Mouse (Mus musculus): ENCODE results near the gene Fgf15. TPM values are rescaled to one million over a fixed set of nuclear protein-coding genes. Genes with fewer than 3 reads are reported as not detected.
"Not testable (repeated sequence)": the region's sequence is repeated elsewhere in the genome, so short reads cannot be mapped to it uniquely, and the experiment has no call there.

Fgf15 gene
- total RNA-seq, 2 experiments from 2014 or later: not detected

DNA sequence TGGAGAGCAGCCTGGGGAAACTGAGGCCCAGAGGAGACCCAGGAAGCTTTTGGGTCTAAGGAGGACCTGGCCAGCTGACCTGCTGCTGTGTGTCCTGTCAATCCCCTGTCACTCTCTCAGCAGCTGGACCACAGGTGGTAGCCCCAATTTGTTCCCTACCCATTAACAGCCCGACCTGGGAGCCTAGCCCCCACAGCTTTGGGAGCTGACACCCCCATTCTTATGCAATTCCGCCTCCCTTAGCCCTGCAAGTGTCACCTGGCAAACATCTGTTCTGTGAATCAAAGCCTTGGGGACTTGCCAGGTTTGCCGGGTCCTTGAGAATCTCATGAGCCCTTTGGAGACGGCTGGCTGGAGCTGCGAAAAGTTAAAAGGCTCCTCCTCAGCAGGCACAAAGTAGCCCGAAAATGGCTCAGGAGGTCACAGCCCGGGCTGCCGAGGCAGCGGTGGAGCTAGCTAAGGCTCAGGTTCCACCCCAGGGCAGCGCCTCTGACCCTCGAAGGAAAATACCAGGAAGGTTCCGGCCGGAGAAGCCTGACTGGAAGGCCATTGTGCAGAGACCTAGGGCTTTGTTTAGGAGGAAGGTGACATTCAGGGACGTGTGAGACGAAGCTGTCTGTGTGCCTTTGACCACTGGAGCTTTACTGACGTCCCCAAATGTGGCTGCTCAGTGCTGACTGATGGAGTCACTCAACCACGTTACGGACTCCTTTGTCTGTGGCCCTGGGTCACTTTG lies 7.6 kb upstream of the Fgf15 start:
- intact Hi-C loops (cut with DNase I): no loop called here
- no peak for DNase-seq (ENCODE audit: low spot score in 2 of 2)

DNA sequence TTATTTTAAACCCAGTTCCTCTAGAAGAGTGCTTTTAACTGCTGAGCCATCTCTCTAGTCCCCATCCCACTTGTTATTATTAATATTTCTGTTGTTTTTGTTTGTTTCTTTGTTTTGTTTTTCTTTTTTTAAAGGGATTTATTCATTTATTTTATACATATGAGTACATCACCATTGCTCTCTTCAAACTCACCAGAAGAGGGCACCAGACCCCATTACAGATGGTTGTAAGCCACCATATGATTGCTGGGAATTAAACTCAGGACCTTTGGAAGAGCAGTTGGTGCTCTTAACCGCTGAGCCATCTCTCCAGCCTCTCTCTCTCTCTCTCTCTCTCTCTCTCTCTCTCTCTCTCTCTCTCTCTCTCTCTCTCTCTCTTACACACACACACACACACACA lies 5.7 kb upstream of the Fgf15 start:
- intact Hi-C loops (cut with DNase I); DNase-seq (ENCODE audit: low spot score in 2 of 2): not testable (repeated sequence)

DNA sequence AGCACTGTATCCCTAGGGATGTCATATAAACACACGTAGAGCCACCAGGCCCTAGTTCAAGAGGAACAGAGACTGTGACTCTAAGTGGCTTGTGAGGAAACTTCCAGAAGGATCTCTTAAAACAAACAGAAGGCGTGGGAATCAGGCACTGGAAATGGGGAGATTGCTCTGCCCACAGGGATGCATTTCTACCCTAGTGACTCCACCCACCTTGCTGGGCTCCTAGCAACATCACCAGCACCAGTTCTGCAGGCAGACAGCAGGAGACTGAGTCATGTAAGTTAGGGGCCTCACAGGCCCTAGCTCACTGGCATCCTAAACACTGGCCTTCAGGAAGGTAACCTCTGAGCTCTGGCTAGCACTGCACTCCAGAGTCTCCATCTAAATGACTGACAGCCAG lies 4.5 kb upstream of the Fgf15 start:
- peak in 1 of 2 experiments; percentile 49 for DNase-seq (ENCODE audit: low spot score in 2 of 2)
- intact Hi-C loops (cut with DNase I): no loop called here

DNA sequence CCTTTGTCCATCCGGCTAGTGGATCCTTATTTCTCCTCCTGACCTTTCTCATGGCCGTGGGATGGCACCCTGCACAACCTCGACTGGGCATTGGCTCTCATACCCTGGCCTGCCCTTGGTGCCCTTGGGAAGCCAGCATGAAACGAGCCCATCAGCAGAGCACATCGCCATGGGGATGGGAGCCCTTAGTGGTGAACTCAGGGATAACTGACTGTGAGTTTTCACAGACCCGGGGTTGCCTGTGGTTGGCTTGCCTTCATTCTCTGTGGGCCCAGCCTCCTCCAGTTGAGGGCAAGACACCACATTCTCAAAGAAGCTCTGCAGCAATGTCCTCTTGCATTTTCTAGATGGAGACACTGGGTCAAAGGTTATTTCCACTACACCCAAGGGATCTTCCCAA lies 4.0 kb upstream of the Fgf15 start:
- intact Hi-C loops (cut with DNase I): no loop called here
- no peak for DNase-seq (ENCODE audit: low spot score in 2 of 2)

DNA sequence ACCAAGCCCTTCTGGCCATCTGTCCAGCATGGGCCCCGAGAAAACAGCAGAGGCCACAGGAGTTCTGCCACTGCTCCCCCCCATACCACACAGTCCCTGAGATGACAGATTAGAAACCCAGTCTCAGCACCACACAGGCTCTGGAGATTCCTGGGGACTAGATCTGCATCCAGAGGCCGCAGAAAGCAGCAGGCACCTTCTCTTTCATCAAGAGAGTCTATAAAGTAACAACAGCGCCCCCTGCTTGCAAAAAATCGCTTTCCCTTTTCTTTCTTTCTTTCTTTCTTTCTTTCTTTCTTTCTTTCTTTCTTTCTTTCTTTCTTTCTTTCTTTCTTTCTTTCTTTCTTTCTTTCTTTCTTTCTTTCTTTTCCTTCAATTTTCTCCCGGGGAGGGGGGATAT lies 2.1 kb upstream of the Fgf15 start:
- intact Hi-C loops (cut with DNase I): loop anchor here (1.0 kb wide), 1 partner anchor 309 kb away; no protein-coding TSS in a partner anchor
- DNase-seq (ENCODE audit: low spot score in 2 of 2): peak in 1 of 2 experiments; percentile 34

DNA sequence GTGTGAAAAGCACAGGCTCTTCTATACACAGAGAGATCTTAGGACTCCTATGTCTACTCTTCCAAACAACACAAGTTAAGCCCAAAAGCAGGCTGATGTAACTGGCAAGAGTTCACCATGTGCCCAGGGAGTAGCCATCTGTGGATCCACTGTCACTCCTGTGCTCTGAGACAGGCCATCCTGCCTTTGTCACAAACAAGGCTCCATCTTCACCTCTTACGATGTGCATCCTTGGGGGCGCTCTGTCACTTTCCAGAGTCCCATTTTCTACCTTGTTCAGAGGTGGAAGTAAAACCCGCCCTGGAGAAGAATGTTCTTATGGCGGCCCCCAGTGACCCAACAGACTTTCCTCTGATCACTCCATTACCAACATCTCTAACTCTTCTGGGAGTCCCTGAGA lies 1.6 kb upstream of the Fgf15 start:
- intact Hi-C loops (cut with DNase I): loop anchor here (1.0 kb wide), 2 partner anchors 48 to 309 kb away; no protein-coding TSS in a partner anchor
- DNase-seq (ENCODE audit: low spot score in 2 of 2): no peak

DNA sequence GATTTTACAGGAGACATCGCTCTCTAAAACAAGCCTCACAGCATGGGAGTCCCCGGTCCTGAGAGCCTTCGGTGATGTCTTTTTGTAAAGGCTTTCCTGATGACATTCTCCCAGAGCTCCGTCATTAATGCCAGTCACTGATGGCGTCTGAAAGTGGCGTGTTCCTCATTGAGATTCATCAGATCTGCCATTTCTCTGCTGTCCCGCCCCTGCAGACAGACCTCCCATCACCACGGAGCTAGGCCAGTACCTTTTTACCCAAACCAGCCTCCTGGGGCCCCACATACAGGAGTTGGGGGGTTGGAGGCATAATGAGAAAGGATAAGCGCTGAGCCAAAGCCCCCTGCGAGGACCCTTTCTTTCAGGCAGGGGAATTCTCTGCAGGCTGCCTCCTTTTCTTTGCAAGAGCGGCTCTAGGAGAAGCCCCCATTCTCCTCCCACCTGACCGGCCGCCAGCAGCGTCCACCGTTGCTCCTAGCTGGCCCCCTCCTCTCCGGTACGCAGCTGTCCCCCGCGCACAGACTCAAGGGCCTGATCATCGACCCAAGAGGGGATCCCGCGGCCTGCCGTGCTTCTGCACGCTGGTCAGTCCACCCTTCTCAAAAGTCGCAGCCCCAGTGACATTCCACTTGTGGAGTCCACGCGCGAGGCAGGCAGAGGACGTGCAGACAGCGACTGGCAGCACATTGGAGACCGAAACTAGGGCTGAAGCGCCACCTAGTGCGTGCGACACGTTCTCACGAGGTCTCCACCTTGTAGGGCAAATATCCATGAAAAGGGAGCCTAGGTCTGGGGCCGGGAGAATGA lies 823 bp upstream of the Fgf15 start:
- peak; percentile 68 for DNase-seq (ENCODE audit: low spot score in 2 of 2)
- intact Hi-C loops (cut with DNase I): loop anchor here (1.0 kb wide), 2 partner anchors 49 to 97 kb away; no protein-coding TSS in a partner anchor

DNA sequence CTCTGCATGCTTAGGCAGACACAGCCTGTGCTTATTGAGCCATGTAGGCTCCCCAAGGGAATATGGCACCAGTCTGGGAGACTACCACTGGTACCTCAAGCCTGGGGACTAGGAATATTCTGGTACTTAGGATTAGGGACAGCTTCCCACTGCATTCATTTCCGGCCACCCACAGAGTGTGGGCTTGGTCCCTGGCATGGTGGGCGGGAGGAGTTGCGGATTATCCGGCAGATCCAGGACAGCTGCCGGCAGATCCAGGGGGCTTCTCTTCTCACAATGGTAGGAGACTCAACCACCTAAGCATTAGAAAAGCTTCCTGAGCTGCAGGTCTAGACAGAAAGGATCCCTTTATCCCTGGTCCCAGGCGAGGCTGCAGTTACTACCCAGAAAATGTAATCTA lies 2.2 kb downstream of the Fgf15 start:
- DNase-seq (ENCODE audit: low spot score in 2 of 2): no peak
- intact Hi-C loops (cut with DNase I): no loop called here

DNA sequence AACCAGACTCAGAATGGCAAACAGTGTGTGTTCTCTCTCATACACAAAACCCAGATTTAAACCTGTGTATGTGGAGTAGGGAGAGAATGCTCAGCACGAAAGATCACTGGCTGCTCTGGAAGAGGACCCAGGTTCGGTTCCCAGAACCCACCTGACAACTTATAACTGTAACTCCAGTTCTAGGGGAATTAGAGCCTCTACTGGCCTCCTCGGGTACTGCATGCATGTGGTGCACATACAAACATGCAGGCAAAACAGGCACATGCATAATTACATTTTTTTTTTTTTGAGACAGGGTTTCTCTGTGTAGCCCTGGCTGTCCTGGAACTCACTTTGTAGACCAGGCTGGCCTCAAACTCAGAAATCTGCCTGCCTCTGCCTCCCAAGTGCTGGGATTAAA lies 9.2 kb downstream of the Fgf15 start:
- DNase-seq (ENCODE audit: low spot score in 2 of 2); intact Hi-C loops (cut with DNase I): not testable (repeated sequence)

DNA sequence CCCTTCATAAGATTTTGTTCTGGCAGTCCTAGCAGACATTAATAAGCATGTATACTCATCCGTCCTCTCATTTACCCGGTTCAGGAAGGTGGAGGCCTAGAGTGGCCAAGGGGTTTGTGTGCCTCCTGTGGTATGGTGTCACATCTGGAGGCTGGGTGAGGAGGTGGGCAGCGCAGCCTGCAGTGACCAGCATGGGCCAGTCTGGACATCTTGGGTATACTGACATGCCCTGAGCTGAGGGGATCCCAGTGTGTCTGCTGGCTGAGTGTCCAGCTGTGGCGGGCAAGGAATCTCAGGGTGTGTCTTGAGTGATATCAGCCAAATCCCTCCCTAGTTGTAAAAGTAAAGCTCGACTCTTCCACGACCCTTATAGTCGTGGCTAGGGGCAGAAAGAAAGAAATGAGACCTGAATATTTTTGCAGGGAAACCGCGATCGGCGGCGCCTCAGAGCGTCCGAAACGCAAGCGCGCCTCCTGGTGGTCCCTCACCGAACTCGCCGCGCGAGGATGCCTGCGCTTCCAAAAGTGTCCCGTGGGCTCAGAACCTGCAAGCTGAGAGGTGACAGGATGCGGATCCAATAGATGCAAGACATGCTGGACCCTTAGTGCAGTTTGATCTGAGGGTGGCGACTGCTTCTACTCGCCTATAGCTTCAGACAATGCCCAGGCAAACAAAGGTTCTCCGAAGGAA lies 10.5 kb downstream of the Fgf15 start:
- intact Hi-C loops (cut with DNase I): no loop called here
- DNase-seq (ENCODE audit: low spot score in 2 of 2): peak; percentile 60 to 71

DNA sequence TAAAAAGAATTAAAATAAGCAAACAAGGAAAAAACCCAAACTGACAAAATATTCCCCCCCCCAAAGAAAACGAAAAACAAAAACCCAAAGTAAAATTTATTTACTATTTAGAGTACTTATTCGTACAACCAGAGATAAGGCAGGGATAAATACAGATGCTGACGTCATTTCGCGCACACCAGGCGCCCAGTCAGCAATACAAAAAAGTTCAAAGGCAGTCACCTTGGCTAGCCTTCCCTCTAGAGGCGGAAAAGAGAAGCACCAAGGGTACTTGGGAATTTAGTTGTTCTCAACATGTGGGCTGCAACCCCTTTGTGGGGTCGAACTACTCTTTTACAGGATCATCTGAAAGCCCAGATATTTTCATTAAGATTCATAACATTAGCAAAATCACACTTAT lies 11.5 kb downstream of the Fgf15 start:
- DNase-seq (ENCODE audit: low spot score in 2 of 2): no peak
- intact Hi-C loops (cut with DNase I): no loop called here

DNA sequence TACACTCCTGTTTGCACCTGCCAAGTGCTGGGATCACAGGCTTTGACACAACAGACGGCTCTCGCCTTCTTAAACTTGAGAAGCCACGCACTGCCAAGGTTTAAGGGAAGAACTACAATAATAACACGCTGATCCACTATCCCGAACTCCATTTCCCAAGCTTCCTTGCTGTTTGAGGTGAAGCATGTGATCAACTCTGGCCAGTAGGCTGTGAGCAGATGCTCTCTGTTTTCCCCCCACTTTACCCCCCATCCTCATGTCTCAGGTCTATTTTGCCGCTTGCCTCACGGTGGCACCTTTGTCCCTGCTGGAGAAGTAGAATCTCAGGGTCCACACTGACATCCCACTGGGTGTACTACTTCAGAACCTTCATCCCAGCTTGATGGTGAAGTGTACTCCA lies 12.4 kb downstream of the Fgf15 start:
- DNase-seq (ENCODE audit: low spot score in 2 of 2): peak; percentile 47 to 74
- intact Hi-C loops (cut with DNase I): no loop called here

DNA sequence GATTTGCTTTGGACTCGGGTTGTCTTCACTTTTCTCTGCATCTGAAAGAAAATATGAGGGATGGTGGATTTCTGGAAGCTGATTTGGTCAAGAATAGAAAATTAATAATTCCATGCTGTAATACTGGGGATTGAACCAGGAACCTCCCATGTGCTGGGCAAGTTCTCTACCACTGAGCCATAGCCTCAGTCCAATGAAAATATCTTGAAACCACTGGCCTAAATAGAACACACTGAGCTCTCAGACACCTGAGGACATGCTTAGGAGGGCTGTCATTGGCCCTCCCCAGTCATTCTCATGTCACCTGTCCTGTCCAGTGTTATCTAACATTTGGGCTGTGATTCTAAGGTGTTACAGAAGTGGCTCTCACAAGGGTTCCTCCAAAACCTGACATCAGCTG lies 14.8 kb downstream of the Fgf15 start:
- intact Hi-C loops (cut with DNase I): no loop called here
- peak; percentile 60 to 69 for DNase-seq (ENCODE audit: low spot score in 2 of 2)

DNA sequence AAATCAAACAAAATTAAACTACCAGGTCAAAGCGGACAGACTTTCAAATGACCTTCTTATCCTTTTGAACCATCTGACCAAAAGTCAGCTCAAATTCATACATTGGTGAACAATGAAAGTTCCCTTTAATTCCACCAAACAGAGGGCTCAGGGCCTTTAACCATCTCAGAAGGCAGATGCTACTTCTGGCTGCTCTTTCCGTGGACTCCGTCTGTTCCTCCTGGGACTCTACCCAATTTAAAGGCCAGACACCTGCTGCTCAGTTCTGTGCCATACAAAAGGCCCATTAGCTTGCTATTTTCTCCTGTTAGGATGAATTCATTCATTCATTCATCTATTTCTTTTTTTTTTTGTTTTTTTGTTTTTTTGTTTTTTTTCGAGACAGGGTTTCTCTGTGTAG lies 16.6 kb downstream of the Fgf15 start:
- intact Hi-C loops (cut with DNase I): no loop called here
- no peak for DNase-seq (ENCODE audit: low spot score in 2 of 2)

DNA sequence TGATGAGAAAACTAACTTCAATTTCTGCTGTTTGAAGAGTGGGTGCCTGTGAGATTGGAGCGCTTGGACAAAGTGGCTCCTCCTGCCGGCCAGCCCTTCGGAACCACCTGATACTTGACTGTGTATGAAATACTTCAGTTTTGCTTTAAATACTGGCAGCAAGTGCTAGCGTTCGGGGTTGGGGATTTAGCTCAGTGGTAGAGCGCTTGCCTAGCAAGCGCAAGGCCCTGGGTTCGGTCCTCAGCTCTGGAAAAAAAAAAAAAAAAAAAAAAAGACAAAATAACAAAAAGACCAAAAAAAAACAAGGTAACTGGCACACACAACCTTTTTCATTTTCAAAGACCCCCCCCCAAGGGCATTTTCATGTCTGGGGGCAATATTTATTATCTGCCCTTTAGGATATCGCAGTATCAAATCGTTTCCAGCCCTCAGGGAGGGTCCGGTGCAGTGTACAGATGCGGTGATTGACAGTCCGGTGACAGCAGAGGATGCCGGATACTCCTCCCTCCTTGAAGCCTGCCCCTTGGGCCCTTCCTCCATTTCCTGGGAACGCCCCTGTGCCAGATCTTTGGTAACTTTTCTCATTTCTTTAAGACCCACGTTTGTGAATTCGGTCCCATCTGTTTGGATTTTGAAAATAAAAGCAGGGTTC lies 18.1 kb downstream of the Fgf15 start:
- peak; percentile 87 to 95 for DNase-seq (ENCODE audit: low spot score in 2 of 2)
- intact Hi-C loops (cut with DNase I): no loop called here

DNA sequence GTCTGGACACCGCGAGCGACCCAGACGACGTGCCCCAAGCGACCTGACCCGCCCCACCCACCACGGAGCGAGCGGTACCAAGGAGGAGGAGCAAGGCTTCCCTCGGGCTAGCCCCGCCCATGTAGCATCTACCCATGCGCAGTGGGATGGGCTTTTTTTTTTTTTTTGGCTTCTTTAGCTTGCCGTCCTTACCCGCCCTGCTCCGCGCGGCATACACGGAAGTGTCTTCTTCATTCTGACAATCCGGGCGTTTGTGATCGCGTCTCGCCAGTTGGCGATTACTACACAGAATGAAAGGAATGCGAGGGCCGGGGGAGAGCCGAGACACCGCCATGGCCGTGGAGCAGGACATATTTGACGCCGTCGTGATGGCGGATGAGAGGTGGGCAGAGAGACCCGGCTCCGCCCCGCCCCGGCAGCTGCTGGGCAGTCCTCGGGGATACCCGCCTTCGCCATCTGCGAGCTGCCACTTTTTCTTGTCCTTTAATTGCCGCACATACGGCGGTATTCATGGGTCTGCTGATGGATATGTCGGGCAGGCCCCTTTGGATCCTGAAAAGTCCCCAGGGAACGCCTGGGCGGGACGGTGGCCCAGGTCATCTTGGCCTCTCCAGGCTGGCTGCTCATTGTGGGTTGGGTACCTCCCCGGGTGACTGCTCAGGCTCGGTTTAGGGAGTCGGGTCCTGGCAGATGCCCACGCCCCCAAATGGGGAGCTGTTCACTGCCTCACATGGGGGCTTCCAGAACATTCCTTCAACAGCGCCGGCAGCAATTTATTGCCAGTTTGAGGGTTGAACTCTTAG lies 18.8 kb downstream of the Fgf15 start, which contains the start of gene LTO1:
Gene LTO1, plus strand, starts transcription at position 153 of the 803 bp plus-strand sequence.
- peak; percentile 90 to 95 for DNase-seq (ENCODE audit: low spot score in 2 of 2)
- intact Hi-C loops (cut with DNase I): no loop called here

DNA sequence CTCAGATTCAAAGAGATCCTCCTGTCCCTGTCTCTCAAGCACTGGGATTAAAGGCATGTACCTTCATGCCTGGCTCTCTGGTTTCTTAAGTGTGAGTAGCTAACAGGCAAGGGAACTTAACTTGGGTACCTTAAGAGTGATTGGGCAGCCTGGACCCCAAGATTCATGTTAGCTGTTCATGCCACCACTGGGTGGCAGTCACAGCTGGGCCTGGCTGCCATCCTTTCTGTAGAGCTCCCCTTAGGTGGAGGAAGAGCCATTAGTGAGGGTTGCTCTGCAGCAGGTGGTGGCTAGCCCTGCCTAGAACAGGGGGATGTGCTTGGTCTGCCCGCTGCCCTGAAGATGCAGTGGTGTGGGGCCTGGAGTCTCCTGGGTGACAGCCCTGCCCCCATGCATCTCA lies 22.5 kb downstream of the Fgf15 start:
- no peak for DNase-seq (ENCODE audit: low spot score in 2 of 2)
- intact Hi-C loops (cut with DNase I): no loop called here

DNA sequence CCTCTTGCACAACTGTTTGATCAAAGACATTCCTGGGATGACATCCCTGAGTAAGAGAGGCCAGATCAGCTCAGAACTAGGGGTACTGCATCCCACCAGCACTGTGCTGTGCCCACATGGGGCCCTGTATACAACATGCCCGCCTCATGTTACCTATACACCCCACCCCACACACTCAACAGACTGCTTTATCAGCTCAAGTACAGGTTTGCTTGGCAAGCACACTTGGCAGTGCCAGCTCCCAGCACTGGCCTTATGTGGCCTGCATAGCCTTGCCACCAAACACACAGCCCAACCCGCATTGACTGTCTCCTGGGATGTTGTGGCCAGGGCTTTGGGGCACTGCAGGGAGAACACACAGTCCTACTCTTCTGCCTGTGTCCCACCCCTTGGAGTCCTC lies 31.3 kb downstream of the Fgf15 start:
- intact Hi-C loops (cut with DNase I): no loop called here
- no peak for DNase-seq (ENCODE audit: low spot score in 2 of 2)
